Mouse (Mus musculus): Measurements from ENCODE around the gene Rgs1. TPM values are rescaled to one million over a fixed set of nuclear protein-coding genes. Genes with fewer than 3 reads are reported as not detected.

Rgs1 gene
- polyA plus RNA-seq (2012; rRNA removed; ENCODE audit: low replicate concordance): 0.35 and 1.2 TPM in 2 replicates

GRCm38 (mm10) chr1:144248923-144249322 lies at the start of gene Rgs1:
Gene Rgs1 (minus strand): TSS chr1:144249242.

Other genes with a start within 250 kb of the Rgs1 start
- 2.3 and 8.1 TPM in 2 replicates for gene Rgs2, start 245.1 kb downstream of the Rgs1 start, polyA plus RNA-seq (2012; rRNA removed; ENCODE audit: low replicate concordance)
- not detected in 2 replicates for gene Rgs13, start 71.9 kb downstream of the Rgs1 start, polyA plus RNA-seq (2012; rRNA removed; ENCODE audit: low replicate concordance)